ENCODE assay signal across 24 mouse cellular contexts in the genomic region with DNA sequence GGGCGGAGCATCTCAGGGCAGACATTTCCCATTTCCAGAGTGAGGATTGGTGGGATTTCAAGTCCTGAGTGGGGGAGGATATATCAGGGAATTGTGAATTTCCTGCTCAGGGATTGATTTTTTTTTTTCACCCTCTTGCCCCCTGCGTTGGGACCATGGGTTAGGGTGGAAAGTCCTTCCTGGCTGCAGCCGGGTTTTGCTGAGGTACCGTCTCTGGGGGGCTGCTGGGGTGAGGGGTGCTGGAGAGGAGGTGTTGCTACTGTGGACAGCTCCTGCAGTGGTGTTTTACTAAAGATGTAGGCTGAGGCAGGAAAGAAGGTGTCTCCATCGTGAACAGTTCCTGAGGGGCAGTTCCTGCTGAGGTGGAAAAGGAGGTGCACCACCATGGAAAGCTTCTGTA.
DNase-seq lines count a peak whose midpoint lies in the region; TF ChIP-seq lines count a peak whose summit lies in the region.
"Had no signal": no experiment of that assay in that cellular context is flagged by ENCODE, and none has a peak within 500 bp of the region (broad histone marks: within the 10 kb centered on the region; RNA-seq: fewer than 3 reads in every experiment).

No protein-coding gene starts in this region.

- intact Hi-C loops in heart, postnatal 14 days (cut with DNase I) = no loop called here

- TF ChIP-seq CTCF in thymus, adult 2 months (IDR thresholded peaks at IDR 0.05; ENCODE audit: borderline replicate concordance, control insufficient read depth, extremely low read depth, insufficient read depth, low read length, poor library complexity) = no peak
- no peak for TF ChIP-seq CTCF in layer of hippocampus, adult 2 months (conservative IDR thresholded peaks at IDR 0.05)

- WGBS in thymus, adult 2 months = over 99% methylated on average over 5 of the region's 5 CpGs

- H3K36me3 ChIP-seq in thymus, adult 2 months (ENCODE audit: control insufficient read depth, insufficient read depth, low read length) = peaks cover 3% of the 10 kb centered on the region; the same call in 1 of the 2 replicates
- H3K36me3 ChIP-seq: heart, embryonic 12.5 days; heart, embryonic 15.5 days had no signal

- H3K4me1 ChIP-seq in thymus, adult 2 months (replicated peaks; ENCODE audit: control insufficient read depth, insufficient read depth, low read length) = no peaks in the 10 kb centered on the region
- H3K4me1 ChIP-seq: forebrain, embryonic 10.5 days; forebrain, embryonic 13.5 days; heart, embryonic 12.5 days; heart, embryonic 15.5 days; hindbrain, embryonic 12.5 days; hindbrain, embryonic 15.5 days had no signal

- peak; percentile 51 for DNase-seq in heart, adult 11 months
- DNase-seq in heart, postnatal 14 days = no peak
- peak; percentile 1 for DNase-seq in right cerebral cortex, postnatal 25 days
- no peak for DNase-seq in right cerebral cortex, adult 2 months (ENCODE audit: low spot score in 2 of 2)
- peak; percentile 12 to 55 for DNase-seq in urinary bladder, postnatal 4 days (ENCODE audit: low spot score in 2 of 2)
- DNase-seq in urinary bladder, postnatal 14 days (ENCODE audit: low spot score) = no peak
- no peak for DNase-seq in thymus, adult 2 months
- DNase-seq in layer of hippocampus, adult 2 months (ENCODE audit: low spot score in 2 of 2) = no peak
- DNase-seq: adrenal gland, adult 8-10 months; adrenal gland, postnatal 25 days; cerebellum, adult 11-12 months; cerebellum, adult 8-10 months; cerebellum, postnatal 10 days; cerebellum, postnatal 36 days; embryo, embryonic 11 days; gastrocnemius, postnatal 10 days; gastrocnemius, postnatal 36 days; heart, postnatal 10 days had no signal

- no peak overlapping the region for H3K27ac ChIP-seq in thymus, adult 2 months (ENCODE audit: control insufficient read depth, insufficient read depth, low read length)
- H3K27ac ChIP-seq in layer of hippocampus, adult 2 months = no peak overlapping the region
- H3K27ac ChIP-seq: forebrain, embryonic 10.5 days; forebrain, embryonic 13.5 days; heart, embryonic 15.5 days; hindbrain, embryonic 12.5 days; hindbrain, embryonic 15.5 days had no signal

- H3K27me3 ChIP-seq in thymus, adult 2 months (ENCODE audit: control insufficient read depth, insufficient read depth, low read length) = no peaks in the 10 kb centered on the region
- H3K27me3 ChIP-seq: forebrain, embryonic 13.5 days; heart, embryonic 12.5 days; heart, embryonic 15.5 days; hindbrain, embryonic 12.5 days; hindbrain, embryonic 15.5 days had no signal

- no peak for TF ChIP-seq POLR2A in thymus, adult 2 months (IDR thresholded peaks at IDR 0.05; ENCODE audit: control insufficient read depth, extremely low read depth, insufficient read depth, low read length, poor library complexity)

- H3K4me3 ChIP-seq in thymus, adult 2 months (ENCODE audit: control insufficient read depth, insufficient read depth, low read length) = no peak overlapping the region
- H3K4me3 ChIP-seq in layer of hippocampus, adult 2 months = no peak overlapping the region
- H3K4me3 ChIP-seq: forebrain, embryonic 10.5 days; forebrain, embryonic 13.5 days; heart, embryonic 12.5 days; heart, embryonic 15.5 days; hindbrain, embryonic 12.5 days; hindbrain, embryonic 15.5 days had no signal

Comparison
In these comparisons a context has a peak if more than half of its experiments do, and no peak if none do; other contexts are left out.
1. DNase-seq: peak in heart, adult 11 months (single experiment), right cerebral cortex, postnatal 25 days (single experiment) and urinary bladder, postnatal 4 days (2 of 2); none in heart, postnatal 14 days (0 of 2), right cerebral cortex, adult 2 months (0 of 2), urinary bladder, postnatal 14 days (single experiment), thymus, adult 2 months (single experiment) and layer of hippocampus, adult 2 months (0 of 2).